Mouse (Mus musculus): ENCODE measurements around the gene Ppbp. TPM values are rescaled to one million over a fixed set of nuclear protein-coding genes. Genes with fewer than 3 reads are reported as not detected.

Gene Ppbp
- polyA plus RNA-seq, 1 experiment from 2014 or later = 15.5 TPM

DNA sequence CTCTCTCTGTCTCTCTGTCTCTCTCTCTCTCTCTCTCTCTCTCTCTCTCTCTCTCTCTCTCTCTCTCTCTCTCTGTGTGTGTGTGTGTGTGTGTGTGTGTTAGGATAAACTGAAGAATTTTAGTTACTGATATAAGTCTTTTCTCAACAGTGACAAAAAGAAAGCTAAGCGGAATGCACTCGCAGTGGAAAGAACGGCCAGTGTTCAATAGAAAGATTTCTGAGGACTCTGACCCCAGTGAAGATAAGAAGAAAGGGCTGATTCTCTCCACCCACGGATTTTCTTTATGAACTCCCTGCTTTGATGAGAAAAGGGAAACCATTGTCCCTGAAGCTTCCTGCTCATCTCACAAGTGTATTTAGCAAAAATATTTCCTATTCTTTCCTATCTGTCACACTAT, 8.0 kb upstream of the Ppbp start:
- no peak for ATAC-seq (replicated peaks; ENCODE audit: low FRiP score)
- Histone ChIP-seq H3K4me2 (ENCODE audit: low read depth, low read length, severe bottlenecking) (no peak overlapping the region), H3K27ac (ENCODE audit: low read depth, low read length) (no peak overlapping the region), H3K36me3 (ENCODE audit: control insufficient read depth, insufficient read depth, low read length) (no peaks in the 10 kb centered on the region), H3K9me3 (ENCODE audit: control insufficient read depth, low read length) (no peaks in the 10 kb centered on the region), H3K27me3 (ENCODE audit: control insufficient read depth, insufficient read depth, low read length) (peaks cover 6% of the 10 kb centered on the region), H3K9ac (ENCODE audit: low read length) (no peak overlapping the region), H3K4me1 (replicated peaks; ENCODE audit: control insufficient read depth, insufficient read depth, low read length) (peaks cover 8% of the 10 kb centered on the region; the same call in 1 of the 2 replicates), H3K4me3 (ENCODE audit: low read depth, low read length) (no peak overlapping the region)
- WGBS = 54% methylated on average over 4 of the region's 4 CpGs
- no peak for DNase-seq (ENCODE audit: low spot score)

DNA sequence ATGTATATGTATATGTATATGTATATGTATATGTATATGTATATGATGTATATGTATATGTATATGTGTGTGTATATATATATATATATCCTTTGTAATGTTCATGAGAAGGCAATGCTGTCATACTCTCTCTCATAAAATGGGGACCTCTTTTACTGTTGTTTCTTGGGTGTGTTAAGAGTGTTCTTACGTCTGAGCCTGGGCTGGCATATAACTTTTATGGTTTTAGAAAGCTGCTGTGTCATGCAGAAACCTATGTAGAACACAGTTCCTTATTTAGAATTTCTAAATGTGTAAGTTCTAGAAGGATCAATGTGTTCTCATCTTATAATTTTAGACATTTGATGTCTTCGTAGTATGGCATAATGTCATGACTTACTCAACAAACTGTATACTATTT, 7.5 kb upstream of the Ppbp start:
- WGBS = 90% methylated on average over 2 of the region's 2 CpGs
- H3K9ac ChIP-seq (ENCODE audit: low read length) = no peak overlapping the region
- no peaks in the 10 kb centered on the region for H3K36me3 ChIP-seq (ENCODE audit: control insufficient read depth, insufficient read depth, low read length)
- DNase-seq (ENCODE audit: low spot score) (no peak), ATAC-seq (replicated peaks; ENCODE audit: low FRiP score) (no peak)
- H3K4me3 ChIP-seq (ENCODE audit: low read depth, low read length) = no peak overlapping the region
- peaks cover 8% of the 10 kb centered on the region; the same call in 1 of the 2 replicates for H3K4me1 ChIP-seq (replicated peaks; ENCODE audit: control insufficient read depth, insufficient read depth, low read length)
- H3K9me3 ChIP-seq (ENCODE audit: control insufficient read depth, low read length) = no peaks in the 10 kb centered on the region
- no peak overlapping the region for H3K27ac ChIP-seq (ENCODE audit: low read depth, low read length)
- no peak overlapping the region for H3K4me2 ChIP-seq (ENCODE audit: low read depth, low read length, severe bottlenecking)
- peaks cover 6% of the 10 kb centered on the region for H3K27me3 ChIP-seq (ENCODE audit: control insufficient read depth, insufficient read depth, low read length)

DNA sequence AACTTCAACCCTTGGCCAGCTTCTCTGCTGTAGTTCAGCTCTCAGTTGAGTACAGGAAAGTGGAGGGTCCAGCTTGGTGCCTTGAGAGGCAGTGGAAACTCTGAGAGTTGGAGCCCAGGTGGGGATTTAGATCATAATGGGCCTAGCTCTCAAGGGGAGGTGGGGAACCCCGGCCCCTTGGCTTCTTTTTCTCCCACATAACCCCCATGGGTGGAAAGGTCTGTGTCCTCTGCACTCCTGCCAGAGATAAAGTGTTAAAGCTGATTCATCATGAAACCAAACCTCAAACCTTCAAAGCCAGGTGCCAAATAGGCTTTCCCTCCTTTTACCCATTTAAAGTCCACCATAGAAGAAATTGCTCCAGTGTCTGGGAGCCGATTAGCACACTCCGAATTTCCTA, 6.5 kb upstream of the Ppbp start:
- Histone ChIP-seq H3K4me3 (ENCODE audit: low read depth, low read length) (no peak overlapping the region), H3K4me2 (ENCODE audit: low read depth, low read length, severe bottlenecking) (no peak overlapping the region), H3K27me3 (ENCODE audit: control insufficient read depth, insufficient read depth, low read length) (peaks cover 6% of the 10 kb centered on the region), H3K9ac (ENCODE audit: low read length) (no peak overlapping the region), H3K36me3 (ENCODE audit: control insufficient read depth, insufficient read depth, low read length) (no peaks in the 10 kb centered on the region), H3K27ac (ENCODE audit: low read depth, low read length) (no peak overlapping the region), H3K9me3 (ENCODE audit: control insufficient read depth, low read length) (no peaks in the 10 kb centered on the region), H3K4me1 (replicated peaks; ENCODE audit: control insufficient read depth, insufficient read depth, low read length) (peaks cover 8% of the 10 kb centered on the region; the same call in 1 of the 2 replicates)
- 81% methylated on average over 3 of the region's 3 CpGs for WGBS
- ATAC-seq (replicated peaks; ENCODE audit: low FRiP score) = no peak
- no peak for DNase-seq (ENCODE audit: low spot score)

DNA sequence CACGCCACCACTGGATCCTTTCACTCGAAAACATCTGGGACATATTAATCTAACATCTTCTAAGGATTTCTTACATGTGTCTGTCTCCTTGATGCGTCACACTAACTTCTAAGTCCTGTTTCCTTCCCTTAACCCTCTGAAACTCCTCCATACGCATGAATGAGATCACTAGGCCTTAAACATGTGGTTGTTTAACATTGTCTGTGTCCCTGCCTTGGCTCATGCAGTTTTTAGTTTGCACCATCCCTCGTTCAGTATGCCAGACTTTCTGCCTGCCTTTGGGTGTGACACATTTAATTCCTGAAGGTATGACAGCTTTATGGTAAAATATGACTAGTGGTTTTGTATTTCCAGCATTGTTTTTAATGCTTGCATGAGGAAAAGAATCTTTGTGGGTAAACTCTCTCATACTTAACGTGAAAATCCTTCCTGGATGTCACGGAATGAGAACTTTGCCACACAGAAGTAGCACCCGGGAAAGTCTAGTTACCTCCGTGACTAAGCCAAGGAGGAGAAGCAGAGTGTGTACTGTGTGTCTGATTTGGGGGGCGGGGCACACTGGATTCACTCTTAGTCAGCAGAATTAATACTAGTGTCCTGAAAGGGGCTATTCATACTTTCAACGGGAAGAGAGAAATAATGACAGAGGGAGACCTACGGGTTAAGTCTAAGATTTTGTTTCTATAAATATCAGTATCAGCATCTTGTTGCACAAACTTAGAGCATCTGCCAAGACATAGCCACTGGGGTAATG, 4.2 kb upstream of the Ppbp start:
- Histone ChIP-seq H3K9me3 (ENCODE audit: control insufficient read depth, low read length) (no peaks in the 10 kb centered on the region), H3K27me3 (ENCODE audit: control insufficient read depth, insufficient read depth, low read length) (peaks cover 6% of the 10 kb centered on the region), H3K36me3 (ENCODE audit: control insufficient read depth, insufficient read depth, low read length) (no peaks in the 10 kb centered on the region), H3K4me1 (replicated peaks; ENCODE audit: control insufficient read depth, insufficient read depth, low read length) (peaks cover 5% of the 10 kb centered on the region; the same call in 1 of the 2 replicates), H3K27ac (ENCODE audit: low read depth, low read length) (no peak overlapping the region), H3K4me3 (ENCODE audit: low read depth, low read length) (no peak overlapping the region), H3K4me2 (ENCODE audit: low read depth, low read length, severe bottlenecking) (no peak overlapping the region), H3K9ac (ENCODE audit: low read length) (no peak overlapping the region)
- 79% methylated on average over 12 of the region's 12 CpGs for WGBS
- DNase-seq (ENCODE audit: low spot score) (no peak), ATAC-seq (replicated peaks; ENCODE audit: low FRiP score) (no peak)

DNA sequence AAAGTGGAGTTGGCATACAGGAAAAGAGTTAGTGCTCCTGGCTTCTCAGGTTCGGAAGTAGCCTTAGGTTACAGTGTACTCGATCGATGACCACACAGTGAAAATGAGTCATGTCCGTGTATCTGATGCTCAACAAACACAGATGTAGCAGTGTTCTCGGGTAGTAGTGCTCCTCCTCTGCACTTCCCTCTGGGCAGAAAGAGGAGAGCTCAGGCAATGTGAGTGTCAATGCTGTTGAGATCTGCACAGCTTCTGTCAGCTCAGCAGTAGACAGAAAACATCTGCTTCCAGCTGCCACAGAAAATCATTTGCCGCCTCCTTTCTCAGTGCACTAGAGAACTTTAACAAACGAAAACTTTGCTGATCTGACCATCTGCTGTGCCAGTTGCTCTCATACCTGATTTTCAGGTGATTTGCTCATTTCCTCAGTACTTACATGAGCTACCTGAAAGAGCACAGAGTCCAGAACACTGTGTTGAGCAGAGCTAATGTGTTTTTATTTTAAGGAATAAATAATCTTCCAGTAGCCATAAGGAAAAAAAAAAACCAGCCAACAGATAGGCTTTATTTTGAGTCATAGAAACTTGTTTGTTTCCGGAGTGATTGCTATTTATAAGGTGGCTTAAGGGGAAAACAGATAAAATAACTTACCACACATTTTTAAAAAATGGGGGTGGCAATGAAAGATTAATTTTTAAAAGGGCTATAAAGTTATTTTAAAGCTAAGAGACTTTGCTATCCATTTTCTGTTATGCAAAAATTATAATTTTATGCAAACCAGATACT, 2.3 kb upstream of the Ppbp start:
- H3K4me2 ChIP-seq (ENCODE audit: low read depth, low read length, severe bottlenecking) = no peak overlapping the region
- WGBS = 82% methylated on average over 8 of the region's 8 CpGs
- H3K27ac ChIP-seq (ENCODE audit: low read depth, low read length) = no peak overlapping the region
- no peaks in the 10 kb centered on the region for H3K9me3 ChIP-seq (ENCODE audit: control insufficient read depth, low read length)
- peaks cover 2% of the 10 kb centered on the region; the same call in 1 of the 2 replicates for H3K27me3 ChIP-seq (ENCODE audit: control insufficient read depth, insufficient read depth, low read length)
- H3K9ac ChIP-seq (ENCODE audit: low read length) = no peak overlapping the region
- no peaks in the 10 kb centered on the region for H3K4me1 ChIP-seq (replicated peaks; ENCODE audit: control insufficient read depth, insufficient read depth, low read length)
- no peaks in the 10 kb centered on the region for H3K36me3 ChIP-seq (ENCODE audit: control insufficient read depth, insufficient read depth, low read length)
- ATAC-seq (replicated peaks; ENCODE audit: low FRiP score) (no peak), DNase-seq (ENCODE audit: low spot score) (no peak)
- no peak overlapping the region for H3K4me3 ChIP-seq (ENCODE audit: low read depth, low read length)

DNA sequence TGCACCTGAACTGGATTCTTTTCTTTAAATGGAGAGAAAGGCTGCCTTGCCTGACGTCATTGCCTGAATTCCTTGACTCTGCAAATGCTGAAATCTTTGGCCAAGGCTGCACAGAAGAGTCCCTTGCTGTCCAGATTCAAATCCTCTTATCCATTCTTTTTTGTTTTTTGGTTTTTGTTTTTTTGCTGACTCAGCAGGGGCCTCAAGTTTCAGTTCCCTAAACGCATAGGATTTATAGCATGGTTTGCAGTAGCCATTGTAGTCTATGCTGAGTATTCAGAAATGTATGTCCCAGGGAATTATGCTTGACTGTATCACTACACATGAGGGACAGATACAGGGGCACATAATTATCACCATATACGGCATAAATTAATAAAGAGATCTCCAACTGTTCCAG, 3.1 kb downstream of the Ppbp start:
- no peaks in the 10 kb centered on the region for H3K9me3 ChIP-seq (ENCODE audit: control insufficient read depth, low read length)
- H3K4me3 ChIP-seq (ENCODE audit: low read depth, low read length) = no peak overlapping the region
- H3K4me2 ChIP-seq (ENCODE audit: low read depth, low read length, severe bottlenecking) = no peak overlapping the region
- no peak overlapping the region for H3K9ac ChIP-seq (ENCODE audit: low read length)
- H3K27ac ChIP-seq (ENCODE audit: low read depth, low read length) = no peak overlapping the region
- H3K27me3 ChIP-seq (ENCODE audit: control insufficient read depth, insufficient read depth, low read length) = no peaks in the 10 kb centered on the region
- 73% methylated on average over 3 of the region's 3 CpGs for WGBS
- ATAC-seq (replicated peaks; ENCODE audit: low FRiP score) (no peak), DNase-seq (ENCODE audit: low spot score) (no peak)
- H3K4me1 ChIP-seq (replicated peaks; ENCODE audit: control insufficient read depth, insufficient read depth, low read length) = no peaks in the 10 kb centered on the region
- no peaks in the 10 kb centered on the region for H3K36me3 ChIP-seq (ENCODE audit: control insufficient read depth, insufficient read depth, low read length)

DNA sequence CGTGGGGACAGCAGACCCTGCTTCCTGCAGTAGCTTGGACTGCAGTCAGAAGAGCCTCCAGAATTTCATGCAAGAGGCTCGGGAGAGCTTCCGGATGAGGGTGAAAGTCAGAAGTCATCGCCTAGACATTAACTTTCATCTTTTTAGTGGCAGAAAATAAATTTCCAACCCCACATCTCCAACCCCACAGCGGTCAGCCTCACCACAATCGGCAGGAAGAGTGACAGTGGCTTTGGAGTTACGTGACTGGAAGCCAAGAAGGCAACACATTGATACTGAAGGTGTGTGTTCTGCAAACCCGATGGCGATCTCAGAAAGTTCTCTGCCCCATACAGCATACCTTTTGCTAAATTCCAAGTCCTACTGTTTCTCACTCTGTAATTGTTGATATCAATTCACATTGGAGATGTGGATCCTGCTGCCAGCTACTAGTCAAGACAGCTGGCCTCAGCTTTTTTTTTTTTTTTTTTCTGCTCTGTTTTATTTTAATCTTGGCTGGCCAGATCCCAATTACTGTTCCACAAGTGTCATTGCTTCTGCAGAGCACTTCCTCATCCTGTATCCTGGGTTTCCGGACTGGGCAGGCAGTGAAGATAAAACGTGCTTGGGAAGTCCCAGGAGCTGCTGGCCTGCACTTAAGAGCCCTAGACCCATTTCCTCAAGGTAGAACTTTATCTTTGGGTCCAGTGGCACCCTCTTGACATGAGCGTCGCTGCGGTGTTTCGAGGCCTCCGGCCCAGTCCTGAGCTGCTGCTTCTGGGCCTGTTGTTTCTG, 3.7 kb downstream of the Ppbp start, which contains the start of gene Pf4:
TSS of gene Pf4 (plus strand) at position 556 of the 774 bp plus-strand sequence.
- no peaks in the 10 kb centered on the region for H3K36me3 ChIP-seq (ENCODE audit: control insufficient read depth, insufficient read depth, low read length)
- H3K4me2 ChIP-seq (ENCODE audit: low read depth, low read length, severe bottlenecking) = no peak within 1 kb of the TSS
- H3K9me3 ChIP-seq (ENCODE audit: control insufficient read depth, low read length) = no peaks in the 10 kb centered on the region
- H3K4me1 ChIP-seq (replicated peaks; ENCODE audit: control insufficient read depth, insufficient read depth, low read length) = no peaks in the 10 kb centered on the region
- H3K27me3 ChIP-seq (ENCODE audit: control insufficient read depth, insufficient read depth, low read length) = no peaks in the 10 kb centered on the region
- no peak within 1 kb of the TSS for H3K9ac ChIP-seq (ENCODE audit: low read length)
- ATAC-seq (replicated peaks; ENCODE audit: low FRiP score) (no peak), DNase-seq (ENCODE audit: low spot score) (no peak)
- 88% methylated on average over 16 of the region's 16 CpGs for WGBS
- no peak within 1 kb of the TSS for H3K27ac ChIP-seq (ENCODE audit: low read depth, low read length)
- no peak within 1 kb of the TSS for H3K4me3 ChIP-seq (ENCODE audit: low read depth, low read length)

DNA sequence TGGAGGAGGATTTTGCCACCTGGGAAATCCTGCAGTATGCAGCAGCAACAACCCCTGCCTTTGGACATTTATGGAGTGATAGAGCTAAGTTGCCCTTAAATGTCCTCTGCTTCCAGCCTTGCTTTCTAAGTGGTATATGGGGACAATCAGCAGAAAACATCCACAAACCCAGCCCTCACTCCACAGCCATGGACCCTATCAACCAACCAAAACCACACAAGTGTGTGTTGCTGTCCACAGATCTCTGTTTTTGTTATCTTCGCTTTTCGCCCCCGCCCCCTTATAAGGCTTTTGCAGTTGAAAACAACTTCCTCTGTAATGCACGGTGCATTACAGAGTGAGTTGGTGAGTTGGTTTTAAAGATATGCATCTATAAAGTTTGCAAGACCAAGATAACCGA, 7.2 kb downstream of the Ppbp start:
- H3K4me2 ChIP-seq (ENCODE audit: low read depth, low read length, severe bottlenecking) = no peak overlapping the region
- H3K9me3 ChIP-seq (ENCODE audit: control insufficient read depth, low read length) = no peaks in the 10 kb centered on the region
- H3K4me1 ChIP-seq (replicated peaks; ENCODE audit: control insufficient read depth, insufficient read depth, low read length) = no peaks in the 10 kb centered on the region
- H3K27ac ChIP-seq (ENCODE audit: low read depth, low read length) = no peak overlapping the region
- H3K36me3 ChIP-seq (ENCODE audit: control insufficient read depth, insufficient read depth, low read length) = no peaks in the 10 kb centered on the region
- no peak overlapping the region for H3K4me3 ChIP-seq (ENCODE audit: low read depth, low read length)
- ATAC-seq (replicated peaks; ENCODE audit: low FRiP score) (no peak), DNase-seq (ENCODE audit: low spot score) (no peak)
- H3K9ac ChIP-seq (ENCODE audit: low read length) = no peak overlapping the region
- no peaks in the 10 kb centered on the region for H3K27me3 ChIP-seq (ENCODE audit: control insufficient read depth, insufficient read depth, low read length)
- 96% methylated on average over 5 of the region's 5 CpGs for WGBS

Data from forebrain, embryonic 11.5 days (tissue).